15 mouse cellular contexts compared by ENCODE assay signal in the genomic region with DNA sequence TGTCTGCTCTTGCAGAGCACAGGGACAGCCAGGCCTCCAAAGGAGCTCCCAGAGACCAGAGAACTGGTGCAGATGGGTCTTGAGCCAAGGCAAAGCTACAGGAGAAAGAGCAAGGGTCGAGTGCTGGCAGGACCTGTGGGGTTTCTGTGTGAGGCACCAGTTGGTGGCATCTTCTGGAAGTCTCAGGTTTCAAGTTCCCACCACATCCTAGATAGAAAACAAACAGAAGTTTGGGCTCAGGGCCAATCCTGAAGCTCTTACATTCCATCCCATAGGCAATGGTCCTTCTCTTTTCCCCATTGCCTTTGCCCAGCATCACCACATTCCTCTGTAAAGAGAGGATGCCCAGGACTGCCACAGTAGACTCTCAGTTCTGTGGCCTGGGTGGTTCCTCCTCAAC. TPM values are rescaled to one million over a fixed set of nuclear protein-coding genes. Genes with fewer than 3 reads are reported as not detected.
"Had no signal": no experiment of that assay in that cellular context is flagged by ENCODE, and none has a peak within 500 bp of the region (broad histone marks: within the 10 kb centered on the region; RNA-seq: fewer than 3 reads in every experiment).

No protein-coding gene starts in this region.

- H3K9me3 ChIP-seq: limb, embryonic 13.5 days; liver, embryonic 15.5 days; lung, embryonic 15.5 days; midbrain, embryonic 15.5 days; neural tube, embryonic 12.5 days had no signal

- H3K4me2 ChIP-seq: limb, embryonic 13.5 days; liver, embryonic 11.5 days; liver, embryonic 15.5 days; midbrain, embryonic 11.5 days; midbrain, embryonic 15.5 days; neural tube, embryonic 12.5 days had no signal

- H3K36me3 ChIP-seq: limb, embryonic 13.5 days; liver, embryonic 15.5 days; lung, embryonic 15.5 days; midbrain, embryonic 15.5 days; neural tube, embryonic 12.5 days had no signal

- H3K27me3 ChIP-seq: lung, embryonic 15.5 days; midbrain, embryonic 15.5 days; neural tube, embryonic 12.5 days had no signal

- H3K4me3 ChIP-seq: limb, embryonic 13.5 days; liver, embryonic 15.5 days; lung, embryonic 15.5 days; midbrain, embryonic 15.5 days; neural tube, embryonic 12.5 days had no signal

- H3K9ac ChIP-seq: limb, embryonic 13.5 days; liver, embryonic 15.5 days; lung, embryonic 15.5 days; midbrain, embryonic 15.5 days; neural tube, embryonic 12.5 days had no signal

- H3K27ac ChIP-seq: limb, embryonic 13.5 days; liver, embryonic 15.5 days; lung, embryonic 15.5 days; macrophage; midbrain, embryonic 15.5 days; neural tube, embryonic 12.5 days; stomach, postnatal 0 days had no signal

- DNase-seq: kidney, adult 11 months; kidney, postnatal 14 days; thymus, adult 2 months; thymus, postnatal 25 days had no signal

- H3K4me1 ChIP-seq: limb, embryonic 13.5 days; liver, embryonic 15.5 days; midbrain, embryonic 15.5 days; neural tube, embryonic 12.5 days had no signal

- ATAC-seq: midbrain, embryonic 15.5 days had no signal

RNA-seq across cellular contexts. Expression of gene Erfe, which starts 38.7 kb away (rescaled TPM):
- total RNA-seq: layer of hippocampus, postnatal 25 days; neutrophil, adult 5-6 weeks had no signal
- polyA plus RNA-seq: macrophage had no signal

RNA-seq across cellular contexts. Expression of gene Klhl30, which starts 54.2 kb away (rescaled TPM):
- total RNA-seq: layer of hippocampus, postnatal 25 days; neutrophil, adult 5-6 weeks had no signal
- polyA plus RNA-seq: macrophage had no signal
